Mouse (Mus musculus): ENCODE data around the gene Gm13285. TPM values are rescaled to one million over a fixed set of nuclear protein-coding genes. Genes with fewer than 3 reads are reported as not detected.
"Not testable (repeated sequence)": the region's sequence is repeated elsewhere in the genome, so short reads cannot be mapped to it uniquely, and the experiment has no call there.

The Gm13285 gene
- total RNA-seq, 4 experiments from 2014 or later = not detected

GRCm38 (mm10) chr4:88793936-88794675 lies 5.4 kb upstream of the Gm13285 start, which contains the start of gene Gm13275:
Gene Gm13275, plus strand, starts transcription at chr4:88794487.
- peak; percentile 62 to 66 for DNase-seq (ENCODE audit: low spot score in 2 of 2)

GRCm38 (mm10) chr4:88797097-88797496 lies 2.4 kb upstream of the Gm13285 start, which contains the start of gene Gm13279:
Gene Gm13279, plus strand, starts transcription at chr4:88797397.
- DNase-seq (ENCODE audit: low spot score in 2 of 2) = not testable (repeated sequence)

GRCm38 (mm10) chr4:88802954-88803353 lies 3.5 kb downstream of the Gm13285 start, which contains the start of gene Gm13287:
Gene Gm13287, plus strand, starts transcription at chr4:88803254.
- not testable (repeated sequence) for DNase-seq (ENCODE audit: low spot score in 2 of 2)

GRCm38 (mm10) chr4:88805231-88805630 lies 5.8 kb downstream of the Gm13285 start, which contains the start of gene Gm13288:
Gene Gm13288, plus strand, starts transcription at chr4:88805531.
- DNase-seq (ENCODE audit: low spot score in 2 of 2) = not testable (repeated sequence)

GRCm38 (mm10) chr4:88805761-88806160 lies 6.3 kb downstream of the Gm13285 start:
- DNase-seq (ENCODE audit: low spot score in 2 of 2) = not testable (repeated sequence)

GRCm38 (mm10) chr4:88815928-88816327 lies 16.5 kb downstream of the Gm13285 start, which contains the start of gene Ifna7:
Gene Ifna7, plus strand, starts transcription at chr4:88816228.
- DNase-seq (ENCODE audit: low spot score in 2 of 2) = no peak

- no peak for DNase-seq (ENCODE audit: low spot score in 2 of 2)
Observed at GRCm38 (mm10) chr4:88819659-88820058, 20.2 kb downstream of the Gm13285 start, which contains the start of gene Ifna11. Gene Ifna11, plus strand, starts transcription at chr4:88819959.

GRCm38 (mm10) chr4:88822995-88823394 lies 23.5 kb downstream of the Gm13285 start:
- DNase-seq (ENCODE audit: low spot score in 2 of 2) = no peak

GRCm38 (mm10) chr4:88827116-88827515 lies 27.7 kb downstream of the Gm13285 start, which contains the start of gene Ifna6:
Gene Ifna6, plus strand, starts transcription at chr4:88827416.
- not testable (repeated sequence) for DNase-seq (ENCODE audit: low spot score in 2 of 2)

- DNase-seq (ENCODE audit: low spot score in 2 of 2) = peak in 1 of 2 experiments; percentile 6
Observed at GRCm38 (mm10) chr4:88830523-88830922, 31.1 kb downstream of the Gm13285 start.

GRCm38 (mm10) chr4:88835225-88835624 lies 35.8 kb downstream of the Gm13285 start, which contains the start of gene Ifna5:
Gene Ifna5, plus strand, starts transcription at chr4:88835525.
- DNase-seq (ENCODE audit: low spot score in 2 of 2) = not testable (repeated sequence)

GRCm38 (mm10) chr4:88838828-88839227 lies 39.4 kb downstream of the Gm13285 start:
- DNase-seq (ENCODE audit: low spot score in 2 of 2) = no peak

GRCm38 (mm10) chr4:88840058-88840457 lies 40.6 kb downstream of the Gm13285 start:
- no peak for DNase-seq (ENCODE audit: low spot score in 2 of 2)

- DNase-seq (ENCODE audit: low spot score in 2 of 2) = no peak
Observed at GRCm38 (mm10) chr4:88841438-88841911, 42.0 kb downstream of the Gm13285 start, which contains the start of gene Ifna4. Gene Ifna4, plus strand, starts transcription at chr4:88841861.

GRCm38 (mm10) chr4:88845334-88845733 lies 45.9 kb downstream of the Gm13285 start:
- no peak for DNase-seq (ENCODE audit: low spot score in 2 of 2)

GRCm38 (mm10) chr4:88849698-88850097 lies 50.2 kb downstream of the Gm13285 start, which contains the start of gene Ifna1:
Gene Ifna1, plus strand, starts transcription at chr4:88850087.
- DNase-seq (ENCODE audit: low spot score in 2 of 2) = no peak

Other genes with a start within 250 kb of the Gm13285 start
- not detected for gene Ifna15, start 241.4 kb upstream of the Gm13285 start, total RNA-seq (2022)
- not detected for gene Ifna14, start 227.9 kb upstream of the Gm13285 start, total RNA-seq (2022)
- not detected for gene Ifna9, start 207.3 kb upstream of the Gm13285 start, total RNA-seq (2022)
- gene Ifna12, start 196.3 kb upstream of the Gm13285 start, total RNA-seq (2022) = not detected
- not detected for gene C87499, start 165.3 kb upstream of the Gm13285 start, total RNA-seq (2022)
- gene Ifna13, start 155.2 kb upstream of the Gm13285 start, total RNA-seq (2022) = not detected
- gene Ifna16, start 122.7 kb upstream of the Gm13285 start, total RNA-seq (2022) = not detected
- not detected for gene Ifna2, start 115.8 kb upstream of the Gm13285 start, total RNA-seq (2022)
- not detected for gene Ifnab, start 108.3 kb upstream of the Gm13285 start, total RNA-seq (2022)
- gene Gm26566, start 77.9 kb upstream of the Gm13285 start, total RNA-seq (2022) = 1 to 10 TPM in 1 of 4 experiments, under 1 TPM in 3; 0.72 to 1.7 (median 0.82) TPM
- gene Klhl9, start 77.2 kb upstream of the Gm13285 start, total RNA-seq (2022) = 100 to 1,000 TPM in 3 of 4 experiments, 10 to 100 TPM in 1; 96.8 to 117 (median 107) TPM
- gene Gm13271, start 44.8 kb upstream of the Gm13285 start, total RNA-seq (2022) = not detected
- not detected for gene Gm13283, start 39.5 kb upstream of the Gm13285 start, total RNA-seq (2022)
- gene Gm13290, start 25.8 kb upstream of the Gm13285 start, total RNA-seq (2022) = not detected
- not detected for gene Gm13289, start 22.7 kb upstream of the Gm13285 start, total RNA-seq (2022)
- not detected for gene Gm13272, start 19.8 kb upstream of the Gm13285 start, total RNA-seq (2022)
- gene Ifnz, start 17.5 kb upstream of the Gm13285 start, total RNA-seq (2022) = not detected
- gene Gm13276, start 14.0 kb upstream of the Gm13285 start, total RNA-seq (2022) = not detected
- gene Gm13277, start 11.0 kb upstream of the Gm13285 start, total RNA-seq (2022) = not detected
- not detected for gene Gm13278, start 8.1 kb upstream of the Gm13285 start, total RNA-seq (2022)
- not detected for gene Gm13275, start 5.2 kb upstream of the Gm13285 start, total RNA-seq (2022)
- not detected for gene Gm13279, start 2.3 kb upstream of the Gm13285 start, total RNA-seq (2022)
- gene Gm13287, start 3.6 kb downstream of the Gm13285 start, total RNA-seq (2022) = not detected
- not detected for gene Gm13288, start 5.9 kb downstream of the Gm13285 start, total RNA-seq (2022)
- not detected for gene Ifna7, start 16.6 kb downstream of the Gm13285 start, total RNA-seq (2022)
- not detected for gene Ifna11, start 20.3 kb downstream of the Gm13285 start, total RNA-seq (2022)
- not detected for gene Ifna6, start 27.8 kb downstream of the Gm13285 start, total RNA-seq (2022)
- not detected for gene Ifna5, start 35.9 kb downstream of the Gm13285 start, total RNA-seq (2022)
- gene Ifna4, start 42.2 kb downstream of the Gm13285 start, total RNA-seq (2022) = not detected
- not detected for gene Ifna1, start 50.4 kb downstream of the Gm13285 start, total RNA-seq (2022)
- gene Ifne, start 80.5 kb downstream of the Gm13285 start, total RNA-seq (2022) = not detected

Data from layer of hippocampus, adult 8-10 months (tissue).